Mouse (Mus musculus) heart, postnatal 0 days (tissue): ENCODE measurements around the gene Grin2c.

Experiments
- CTCF ChIP-seq: IDR thresholded peaks from 2 replicates; pipeline ENCODE4 v1.5.1; 2016; ENCODE audit warnings: antibody characterized with exemption, control low read depth, low read depth
- EP300 ChIP-seq: IDR thresholded peaks from 2 replicates; pipeline ENCODE4 v1.6.1; 2016; ENCODE audit warnings: antibody characterized with exemption, low read depth

- TF ChIP-seq CTCF: no peak
- TF ChIP-seq EP300: no peak
Observed at GRCm38 (mm10) chr11:115227640-115228039, 39.4 kb downstream of the Grin2c start.
